Mouse (Mus musculus) liver, adult 2 months (tissue): ENCODE data around the gene Hoxd12. TPM values are rescaled to one million over a fixed set of nuclear protein-coding genes. Genes with fewer than 3 reads are reported as not detected.

Experiments
- DNase-seq: peaks from one replicate; pipeline ENCODE4 v3.0.0-alpha.2; 2011; ENCODE audit warnings: low read depth, low spot score; ENCODE audit errors: extremely low read depth
- H3K27ac ChIP-seq: fragments of 200-500 bp; replicated peaks from 2 replicates; pipeline ENCODE4 v1.5.1; 2012; ENCODE audit warnings: low read depth, mild to moderate bottlenecking, control low read depth, inconsistent platforms, low read length; ENCODE audit not compliant: insufficient read depth
- H3K27me3 ChIP-seq: fragments of 200-500 bp; 2 replicates; pipeline ENCODE4 v1.6.1; 2012; ENCODE audit warnings: mild to moderate bottlenecking, moderate library complexity, low read length, inconsistent platforms; ENCODE audit not compliant: control insufficient read depth, insufficient read depth
- H3K36me3 ChIP-seq: fragments of 200-500 bp; 2 replicates; pipeline ENCODE4 v1.6.1; 2012; ENCODE audit warnings: low read length, inconsistent platforms; ENCODE audit not compliant: control insufficient read depth, insufficient read depth
- H3K4me1 ChIP-seq: fragments of 200-500 bp; 2 replicates; pipeline ENCODE4 v1.6.1; 2011; ENCODE audit warnings: low read length; ENCODE audit not compliant: control insufficient read depth, insufficient read depth
- H3K4me3 ChIP-seq: fragments of 200-500 bp; 2 replicates; pipeline ENCODE4 v1.5.1; 2011; ENCODE audit warnings: low read depth, mild to moderate bottlenecking, control low read depth, low read length, moderate library complexity; ENCODE audit not compliant: insufficient read depth
- H3K79me2 ChIP-seq: fragments of 200-500 bp; 2 replicates; pipeline ENCODE4 v1.6.1; 2012; ENCODE audit warnings: inconsistent platforms, mild to moderate bottlenecking, low read length, moderate library complexity; ENCODE audit not compliant: control insufficient read depth, insufficient read depth
- H3K9ac ChIP-seq: fragments of 200-500 bp; 2 replicates; pipeline ENCODE4 v1.6.1; 2012; ENCODE audit warnings: low read depth, mild to moderate bottlenecking, control low read depth, inconsistent platforms, low read length
- CTCF ChIP-seq: fragments of 200-500 bp; IDR thresholded peaks from 2 replicates; pipeline ENCODE4 v1.5.1; 2011; ENCODE audit warnings: low read depth, low read length, control low read depth
- POLR2A ChIP-seq: fragments of 200-500 bp; IDR thresholded peaks from 2 replicates; pipeline ENCODE4 v1.6.1; 2011; ENCODE audit warnings: low read length, control low read depth; ENCODE audit not compliant: insufficient read depth; ENCODE audit errors: extremely low read depth
- WGBS: fragments of 180-500 bp; shearing (Covaris S2); methylation state at CpG from one replicate; pipeline ENCODE4 v1.1.7; 2018; 5-methylcytosine and 5-hydroxymethylcytosine counted together
- polyA plus RNA-seq: library from polyadenylated mRNA; depleted of rRNA; stranded (reverse); fragments of >200 nt; gene quantifications from 2 replicates; pipeline ENCODE4 v1.2.3, GENCODE M21; 2012
- total RNA-seq: library from RNA; depleted of rRNA; stranded (reverse); fragments of >200 nt; gene quantifications from 2 replicates; pipeline ENCODE4 v1.2.3, GENCODE M21; 2014

The Hoxd12 gene
- total and polyA plus RNA-seq, 2 experiments = not detected

DNA sequence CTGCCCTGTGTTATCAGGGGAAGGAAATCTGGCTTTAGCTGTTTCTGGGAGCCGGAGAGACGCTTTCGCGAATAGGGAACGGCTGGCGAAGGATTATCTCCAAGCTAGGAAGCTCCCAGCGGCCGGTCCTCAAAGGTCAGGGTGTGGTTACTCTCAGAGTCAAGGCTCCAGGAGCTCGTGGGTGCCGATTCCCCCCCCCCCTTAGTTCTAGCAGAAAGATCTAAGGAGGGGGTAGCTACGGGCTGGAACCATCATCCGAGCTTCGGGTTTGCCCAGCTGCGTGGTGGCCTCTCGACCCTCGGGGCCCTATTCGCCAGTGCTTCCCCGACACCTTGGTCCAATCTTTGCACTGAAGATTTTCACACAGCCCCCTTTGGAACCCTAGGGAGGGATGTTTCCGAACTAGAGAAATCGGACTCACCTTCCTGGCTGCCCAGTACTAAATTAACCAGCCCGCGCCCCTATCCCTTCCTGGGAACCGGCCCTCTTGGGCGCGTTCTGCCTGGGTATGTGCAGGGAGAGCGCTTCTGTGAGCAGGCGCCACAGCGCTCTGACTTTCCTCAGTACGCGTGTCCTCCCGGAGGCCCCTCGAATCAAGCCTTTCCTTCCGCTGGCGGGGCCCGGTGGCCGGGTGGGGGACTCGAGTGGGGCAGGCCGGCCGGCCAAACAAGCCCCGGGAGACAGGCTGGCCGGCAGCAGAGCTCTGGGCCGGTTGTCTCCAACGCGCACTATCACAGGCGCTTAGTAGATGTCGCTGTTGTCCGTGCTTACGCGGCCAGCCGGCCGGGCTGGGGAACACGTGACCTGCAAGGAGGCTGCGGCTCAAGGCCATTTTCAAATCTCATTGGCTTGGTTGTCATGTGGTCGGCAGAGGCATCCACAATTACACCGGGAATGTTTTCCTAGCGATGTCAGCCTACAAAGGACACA is 16.5 kb downstream of the Hoxd12 start, which contains the start of gene Hoxd10:
Gene Hoxd10, plus strand, starts transcription at position 903 of the 930 bp plus-strand sequence.
- no peak within 1 kb of the TSS for H3K27ac ChIP-seq
- 4% methylated on average over 56 of the region's 56 CpGs for WGBS
- DNase-seq = no peak

DNA sequence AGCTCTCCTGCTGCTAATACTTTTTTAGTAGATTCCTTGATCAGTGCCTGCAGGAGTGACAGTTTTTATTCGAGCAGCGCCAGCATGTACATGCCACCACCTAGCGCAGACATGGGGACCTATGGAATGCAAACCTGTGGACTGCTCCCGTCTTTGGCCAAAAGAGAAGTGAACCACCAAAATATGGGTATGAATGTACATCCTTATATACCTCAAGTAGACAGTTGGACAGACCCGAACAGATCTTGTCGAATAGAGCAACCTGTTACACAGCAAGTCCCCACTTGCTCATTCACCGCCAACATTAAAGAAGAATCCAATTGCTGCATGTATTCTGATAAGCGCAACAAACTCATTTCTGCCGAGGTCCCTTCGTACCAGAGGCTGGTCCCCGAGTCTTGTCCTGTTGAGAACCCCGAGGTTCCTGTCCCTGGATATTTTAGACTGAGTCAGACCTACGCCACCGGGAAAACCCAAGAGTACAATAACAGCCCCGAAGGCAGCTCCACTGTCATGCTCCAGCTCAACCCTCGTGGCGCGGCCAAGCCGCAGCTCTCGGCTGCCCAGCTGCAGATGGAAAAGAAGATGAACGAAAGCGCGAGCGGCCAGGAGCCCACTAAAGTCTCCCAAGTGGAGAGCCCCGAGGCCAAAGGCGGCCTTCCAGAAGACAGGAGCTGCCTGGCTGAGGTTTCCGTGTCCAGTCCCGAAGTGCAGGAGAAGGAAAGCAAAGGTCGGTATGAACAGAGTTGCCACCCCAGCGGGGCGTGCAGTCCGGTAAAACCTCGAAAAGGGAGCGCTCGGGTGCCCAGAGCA is 17.4 kb downstream of the Hoxd12 start:
- Histone ChIP-seq H3K9ac (no peak overlapping the region), H3K4me1 (no peaks in the 10 kb centered on the region), H3K79me2 (no peaks in the 10 kb centered on the region), H3K4me3 (no peak overlapping the region), H3K27ac (no peak overlapping the region), H3K36me3 (no peaks in the 10 kb centered on the region), H3K27me3 (peaks cover 46% of the 10 kb centered on the region)
- 7% methylated on average over 35 of the region's 35 CpGs for WGBS
- DNase-seq = no peak
- TF ChIP-seq POLR2A = no peak

More for the DNA sequence above, 16.5 kb downstream of the Hoxd12 start, which contains the start of gene Hoxd10:
- no peaks in the 10 kb centered on the region for H3K79me2 ChIP-seq
- no peak within 1 kb of the TSS for H3K4me3 ChIP-seq
- TF ChIP-seq POLR2A = no peak
- TF ChIP-seq CTCF = 0 out of 2 replicates have a peak, but pooled peaks have one; percentile 14
- no peaks in the 10 kb centered on the region for H3K4me1 ChIP-seq
- H3K36me3 ChIP-seq = no peaks in the 10 kb centered on the region
- no peak within 1 kb of the TSS for H3K9ac ChIP-seq
- peaks cover 40% of the 10 kb centered on the region for H3K27me3 ChIP-seq

DNA sequence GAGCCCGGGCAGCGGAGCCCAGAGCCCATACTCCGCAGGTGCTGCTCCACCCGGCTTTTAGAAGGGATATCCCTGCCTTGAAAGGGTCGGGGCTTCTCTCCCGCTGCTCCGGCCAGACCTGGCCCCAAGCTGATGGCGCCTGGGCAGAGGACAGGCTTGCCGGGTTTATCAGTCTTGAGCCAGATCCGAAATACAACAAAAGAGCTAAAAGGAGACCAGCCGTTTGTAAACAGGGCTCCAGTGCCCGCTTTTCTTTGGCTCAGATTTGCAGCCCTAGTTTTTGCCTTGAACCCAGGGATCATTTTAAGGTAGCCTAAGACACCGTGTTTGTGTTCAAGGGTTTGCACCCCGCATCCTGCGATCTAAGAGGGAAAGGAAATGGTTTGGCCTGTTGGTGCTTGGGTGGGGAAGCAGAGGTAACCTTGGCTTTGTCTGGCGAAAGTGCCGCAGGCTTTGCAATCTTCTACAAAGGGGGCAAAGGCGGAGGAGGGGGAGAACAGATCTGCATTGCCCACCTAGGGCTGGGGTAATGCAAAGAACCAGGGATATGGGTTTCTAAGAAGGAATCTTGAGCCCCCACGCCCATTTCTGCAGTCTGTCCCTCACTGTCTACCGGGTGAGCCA is 18.1 kb downstream of the Hoxd12 start:
- H3K27ac ChIP-seq = no peak overlapping the region
- H3K27me3 ChIP-seq = peaks cover 45% of the 10 kb centered on the region
- no peak overlapping the region for H3K9ac ChIP-seq
- DNase-seq = no peak
- H3K4me3 ChIP-seq = no peak overlapping the region
- TF ChIP-seq POLR2A = no peak
- no peak for TF ChIP-seq CTCF
- H3K36me3 ChIP-seq = no peaks in the 10 kb centered on the region
- H3K79me2 ChIP-seq = no peaks in the 10 kb centered on the region
- no peaks in the 10 kb centered on the region for H3K4me1 ChIP-seq
- WGBS = 3% methylated on average over 20 of the region's 20 CpGs

DNA sequence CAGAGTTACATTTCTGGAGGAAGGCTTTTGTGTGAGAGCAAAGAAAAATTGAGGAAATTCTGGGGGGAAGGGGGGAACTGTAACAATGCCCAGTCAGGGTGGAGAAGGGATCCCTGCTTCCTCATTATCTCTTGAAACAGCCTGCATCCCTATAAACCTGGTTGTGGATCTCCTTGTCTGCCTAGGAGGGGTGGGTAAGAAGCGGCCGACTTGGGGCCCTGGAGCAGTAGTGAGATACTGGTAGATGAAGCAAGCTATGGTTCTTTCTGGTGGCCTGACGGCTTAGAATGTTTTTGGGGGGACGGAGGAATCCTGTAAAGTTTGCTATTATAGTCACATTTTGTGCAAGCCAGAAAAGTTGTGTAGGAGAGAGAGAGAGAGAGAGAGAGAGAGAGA is 18.6 kb downstream of the Hoxd12 start:
- Histone ChIP-seq H3K27ac (no peak overlapping the region), H3K27me3 (peaks cover 48% of the 10 kb centered on the region), H3K4me3 (no peak overlapping the region), H3K9ac (no peak overlapping the region), H3K79me2 (no peaks in the 10 kb centered on the region), H3K36me3 (no peaks in the 10 kb centered on the region), H3K4me1 (0 out of 2 replicates have a peak, but pooled peaks cover 1% of the 10 kb centered on the region)
- no peak for DNase-seq
- TF ChIP-seq CTCF (no peak), POLR2A (no peak)
- 12% methylated on average over 4 of the region's 4 CpGs for WGBS

DNA sequence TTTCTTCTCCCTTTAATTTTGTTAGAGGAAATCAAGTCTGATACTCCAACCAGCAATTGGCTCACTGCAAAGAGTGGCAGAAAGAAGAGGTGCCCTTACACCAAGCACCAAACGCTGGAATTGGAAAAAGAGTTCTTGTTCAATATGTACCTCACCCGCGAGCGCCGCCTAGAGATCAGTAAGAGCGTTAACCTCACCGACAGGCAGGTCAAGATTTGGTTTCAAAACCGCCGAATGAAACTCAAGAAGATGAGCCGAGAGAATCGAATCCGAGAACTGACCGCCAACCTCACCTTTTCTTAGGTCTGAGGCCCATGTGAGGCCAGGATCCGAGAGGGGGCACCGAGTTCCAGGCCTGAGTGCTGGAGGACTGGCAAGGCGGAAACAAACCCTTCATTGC is 19.3 kb downstream of the Hoxd12 start:
- Histone ChIP-seq H3K36me3 (no peaks in the 10 kb centered on the region), H3K9ac (no peak overlapping the region), H3K27ac (no peak overlapping the region), H3K79me2 (no peaks in the 10 kb centered on the region), H3K4me3 (no peak overlapping the region), H3K27me3 (peaks cover 50% of the 10 kb centered on the region), H3K4me1 (0 out of 2 replicates have a peak, but pooled peaks cover 1% of the 10 kb centered on the region)
- peak; percentile 32; the same call in 1 of the 2 replicates for TF ChIP-seq CTCF
- no peak for TF ChIP-seq POLR2A
- 6% methylated on average over 16 of the region's 16 CpGs for whole genome bisulfite sequencing
- DNase-seq = no peak
